24 mouse cellular contexts compared by ENCODE assay signal in the genomic region with DNA sequence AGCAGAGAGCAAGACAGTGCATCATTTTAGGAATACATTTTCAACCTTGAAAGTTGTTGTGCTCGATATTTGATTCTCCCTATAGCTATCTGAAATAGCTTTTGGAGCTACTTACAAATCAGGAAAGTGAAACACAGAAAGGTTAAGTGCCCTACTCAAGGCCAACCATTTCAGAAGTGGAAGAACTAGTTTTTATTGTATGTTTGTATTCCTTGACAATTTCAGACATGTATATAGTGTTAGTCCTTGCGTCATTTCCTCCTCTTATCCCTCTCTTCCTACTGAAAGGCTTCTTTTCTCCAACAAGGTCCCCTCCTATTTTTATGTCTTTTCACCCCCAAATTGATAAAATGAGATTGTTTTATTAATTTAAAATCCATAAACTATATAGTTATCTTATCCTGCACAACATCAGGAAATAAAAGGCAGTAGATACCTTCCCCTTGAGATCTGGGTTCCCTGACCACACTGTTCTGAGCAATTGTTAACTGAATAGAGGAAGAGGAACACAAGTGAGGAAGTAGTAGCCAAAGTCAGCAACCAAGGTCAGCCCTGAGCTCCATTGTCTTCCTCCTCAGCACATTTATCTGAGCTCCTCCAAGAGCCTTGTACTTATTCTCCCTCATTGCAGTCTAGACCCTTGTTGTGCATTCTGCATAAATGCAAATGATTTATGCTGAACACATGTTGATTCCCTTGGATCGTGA.
A peak's percentile ranks its signal among the peaks of the same experiment; 100 is the strongest.
DNase-seq lines count a peak whose midpoint lies in the region; ATAC-seq and TF ChIP-seq lines count a peak whose summit lies in the region.
"Had no signal": no experiment of that assay in that cellular context is flagged by ENCODE, and none has a peak within 500 bp of the region (broad histone marks: within the 10 kb centered on the region; RNA-seq: fewer than 3 reads in every experiment).

No protein-coding gene starts in this region.

- no peak overlapping the region for H3K4me3 ChIP-seq in liver, adult 2 months (ENCODE audit: insufficient read depth, low read depth, low read length)
- no peak overlapping the region for H3K4me3 ChIP-seq in liver, embryonic 12.5 days
- no peak overlapping the region for H3K4me3 ChIP-seq in macrophage (ENCODE audit: inconsistent target)
- H3K4me3 ChIP-seq: embryonic facial prominence, embryonic 10.5 days; heart, adult 2 months; left cerebral cortex, adult 2 months; midbrain, embryonic 10.5 days had no signal

- no peaks in the 10 kb centered on the region for H3K27me3 ChIP-seq in liver, adult 2 months (ENCODE audit: control insufficient read depth, insufficient read depth, low read length)
- H3K27me3 ChIP-seq in liver, embryonic 12.5 days (replicated peaks): no peaks in the 10 kb centered on the region
- no peaks in the 10 kb centered on the region for H3K27me3 ChIP-seq in splenic B cell, adult 2 months (ENCODE audit: control insufficient read depth, insufficient read depth, low read length, poor library complexity, severe bottlenecking)

- no peak for TF ChIP-seq CTCF in liver, adult 2 months (IDR thresholded peaks at IDR 0.05; ENCODE audit: low read depth, low read length)

- no peak overlapping the region for H3K4me2 ChIP-seq in liver, embryonic 12.5 days
- H3K4me2 ChIP-seq: hindbrain, embryonic 14.5 days had no signal

- H3K79me2 ChIP-seq in liver, adult 2 months (ENCODE audit: control insufficient read depth, insufficient read depth, low read length): no peaks in the 10 kb centered on the region
- no peaks in the 10 kb centered on the region for H3K79me2 ChIP-seq in macrophage (ENCODE audit: inconsistent target)

- no peaks in the 10 kb centered on the region for H3K4me1 ChIP-seq in liver, adult 2 months (ENCODE audit: control insufficient read depth, insufficient read depth, low read length)
- no peaks in the 10 kb centered on the region for H3K4me1 ChIP-seq in liver, embryonic 12.5 days

- H3K36me3 ChIP-seq in liver, adult 2 months (ENCODE audit: control insufficient read depth, insufficient read depth, low read length): no peaks in the 10 kb centered on the region
- H3K36me3 ChIP-seq in liver, embryonic 12.5 days: no peaks in the 10 kb centered on the region
- H3K36me3 ChIP-seq in macrophage (ENCODE audit: inconsistent target): no peaks in the 10 kb centered on the region
- no peaks in the 10 kb centered on the region for H3K36me3 ChIP-seq in splenic B cell, adult 2 months (ENCODE audit: control insufficient read depth, insufficient read depth, low read length, poor library complexity, severe bottlenecking)
- H3K36me3 ChIP-seq: embryonic facial prominence, embryonic 10.5 days; midbrain, embryonic 10.5 days had no signal

- peak; percentile 30 for DNase-seq in liver, adult 2 months (ENCODE audit: extremely low read depth, low read depth, low spot score)
- DNase-seq in lung, postnatal 36 days: peak; percentile 46
- no peak for DNase-seq in lung, postnatal 25 days (ENCODE audit: low spot score)
- peak; percentile 53 for DNase-seq in splenic B cell, adult 2 months (ENCODE audit: low read depth, low spot score)
- no peak for DNase-seq in thymus, postnatal 36 days
- no peak for DNase-seq in cerebellum, postnatal 4 days (ENCODE audit: low spot score in 2 of 2)
- DNase-seq: adrenal gland, postnatal 10 days; cerebellum, adult 9-10 months; gastrocnemius, postnatal 14 days; heart, adult 2 months; kidney, adult 2 months; right cerebral cortex, adult 18-20 months; thymus, adult 2 months had no signal

- no peaks in the 10 kb centered on the region for H3K9me3 ChIP-seq in liver, embryonic 12.5 days (replicated peaks)
- H3K9me3 ChIP-seq: embryonic facial prominence, embryonic 10.5 days; midbrain, embryonic 10.5 days had no signal

- ATAC-seq in liver, embryonic 12.5 days: no peak
- ATAC-seq: CD4-positive, CD25-positive, alpha-beta regulatory T cell, adult 4 months; forebrain, embryonic 16.5 days; midbrain, embryonic 16.5 days had no signal

- WGBS in liver, adult 2 months: 84% methylated on average over 3 of the region's 3 CpGs
- WGBS in liver, embryonic 12.5 days (ENCODE audit: insufficient replicate concordance): 62% methylated on average over 3 of the region's 3 CpGs
- WGBS in macrophage (ENCODE audit: missing documents): 64% methylated on average over 3 of the region's 3 CpGs

- H3K9ac ChIP-seq in liver, adult 2 months (ENCODE audit: low read depth, low read length): no peak overlapping the region
- H3K9ac ChIP-seq in liver, embryonic 12.5 days: no peak overlapping the region
- H3K9ac ChIP-seq: hindbrain, embryonic 14.5 days had no signal

- no peak overlapping the region for H3K27ac ChIP-seq in liver, adult 2 months (replicated peaks; ENCODE audit: insufficient read depth, low read depth, low read length)
- H3K27ac ChIP-seq in liver, embryonic 12.5 days: no peak overlapping the region
- peak overlapping the region; percentile 51 for H3K27ac ChIP-seq in macrophage
- H3K27ac ChIP-seq: embryonic facial prominence, embryonic 10.5 days; heart, adult 2 months; hindbrain, embryonic 14.5 days; kidney, postnatal 0 days; left cerebral cortex, adult 2 months; midbrain, embryonic 10.5 days; stomach, postnatal 0 days had no signal

- TF ChIP-seq POLR2A in liver, adult 2 months (IDR thresholded peaks at IDR 0.05; ENCODE audit: extremely low read depth, insufficient read depth, low read length): no peak

Comparison
In these comparisons a context has a peak if more than half of its experiments do, and no peak if none do; other contexts are left out.
1. DNase-seq: peak in liver, adult 2 months (single experiment), lung, postnatal 36 days (single experiment) and splenic B cell, adult 2 months (single experiment); none in lung, postnatal 25 days (single experiment), thymus, postnatal 36 days (0 of 2) and cerebellum, postnatal 4 days (0 of 2).